Mouse (Mus musculus) megakaryocyte, adult 5-6 weeks (primary cell): ENCODE results near the gene Fam129a. TPM values are rescaled to one million over a fixed set of nuclear protein-coding genes. Genes with fewer than 3 reads are reported as not detected.
A peak's percentile ranks its signal among the peaks of the same experiment; 100 is the strongest.
"Not testable (repeated sequence)": the region's sequence is repeated elsewhere in the genome, so short reads cannot be mapped to it uniquely, and the experiment has no call there.

Experiments used
- ATAC-seq: 2 replicates; pipeline ENCODE4 v1.8.0; 2016; ENCODE audit warnings: mild to moderate bottlenecking, inconsistent platforms; ENCODE audit not compliant: poor library complexity, severe bottlenecking
- total RNA-seq, 2 experiments: library from RNA; stranded (forward) in 1 of 2; stranded (reverse) in 1 of 2; fragments of 153-499, 151-499 nt in 1 of 2; fragments of 221-1000, 200-1000 nt in 1 of 2; gene quantifications; 2 replicates each; pipeline versions ENCODE4 v1.2.3 to v1.2.4; 2015 to 2017

Fam129a gene
- total RNA-seq, 2 experiments from 2014 or later, result 69.2 to 157 TPM

DNA sequence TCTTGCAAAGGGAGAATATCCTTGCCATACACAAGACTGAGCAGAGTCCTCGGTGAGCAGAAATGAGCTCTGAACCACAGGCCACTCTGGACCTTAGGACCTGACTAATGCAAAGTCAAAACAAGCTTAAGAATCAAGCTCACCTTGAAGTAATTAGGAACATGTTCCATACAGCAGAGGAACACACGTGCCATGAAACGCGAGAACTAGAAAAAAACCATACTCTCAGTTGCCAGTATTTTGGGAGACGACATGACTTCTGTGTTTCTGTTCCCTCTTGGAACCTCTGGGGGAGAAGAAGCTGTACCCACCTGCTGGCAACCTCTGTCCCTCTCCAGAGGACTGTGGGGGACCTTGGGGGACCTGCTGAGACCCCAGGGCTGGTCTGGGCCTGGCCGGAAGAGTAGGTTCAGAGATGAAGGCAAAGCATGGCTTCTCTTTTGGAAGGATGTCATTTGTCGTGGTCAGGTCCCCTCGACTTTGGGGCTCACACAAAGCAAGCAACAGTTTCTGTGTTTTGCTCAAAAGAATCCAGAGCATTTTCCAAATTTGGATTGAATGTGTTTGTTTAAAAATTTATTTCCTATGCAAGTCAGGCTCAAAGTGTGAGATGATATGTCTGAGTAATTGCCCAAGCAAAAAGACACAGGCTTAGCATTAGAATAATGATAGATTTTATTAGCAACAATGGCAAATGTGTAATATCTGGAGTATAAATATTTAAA is 12.6 kb downstream of the Fam129a start:
- no peak for ATAC-seq

DNA sequence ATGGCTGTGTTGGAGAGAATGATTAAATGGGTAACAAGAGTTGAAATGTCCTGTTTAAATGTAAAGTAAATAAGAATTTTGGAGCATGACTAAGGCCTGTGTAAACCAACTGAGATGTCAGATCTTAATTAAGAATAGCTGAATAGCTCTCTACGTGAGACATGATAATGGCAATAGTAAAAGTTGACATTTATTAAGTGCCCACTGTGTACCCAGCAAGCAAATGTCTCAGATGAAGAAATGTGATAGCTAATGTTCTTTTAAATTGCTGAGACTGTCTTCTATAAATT is 13.1 kb downstream of the Fam129a start:
- ATAC-seq, result no peak

DNA sequence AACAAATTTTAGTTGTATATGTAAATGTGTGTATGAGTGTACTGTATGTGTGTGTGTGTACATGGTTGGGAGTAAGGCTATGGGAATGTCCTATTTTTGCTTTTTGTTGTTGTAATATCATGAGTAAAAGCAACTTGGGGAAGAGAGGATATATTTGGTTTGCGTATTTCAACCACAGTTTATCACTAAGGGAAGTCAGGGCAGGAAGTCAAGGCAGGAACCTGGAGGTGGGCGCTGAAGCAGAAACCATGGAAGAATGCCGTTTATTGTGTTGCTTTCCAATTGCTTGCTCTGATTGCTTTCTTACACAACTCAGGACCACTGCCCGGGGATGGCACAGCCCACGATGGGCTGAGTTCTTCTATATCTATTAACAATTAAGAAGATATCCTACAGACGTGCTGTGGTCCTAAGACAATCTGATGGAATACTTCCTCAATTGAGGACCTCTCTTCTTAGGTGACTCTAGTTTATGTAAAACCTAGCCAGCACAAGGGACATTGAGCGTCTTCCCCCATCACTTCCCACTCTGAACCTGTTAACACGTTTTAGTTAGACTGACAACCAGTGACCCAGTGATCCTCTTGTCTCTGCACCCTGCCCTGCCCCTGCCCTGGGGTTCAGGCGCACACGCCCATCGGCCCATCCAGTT is 13.7 kb downstream of the Fam129a start:
- ATAC-seq, result peak; percentile 61

DNA sequence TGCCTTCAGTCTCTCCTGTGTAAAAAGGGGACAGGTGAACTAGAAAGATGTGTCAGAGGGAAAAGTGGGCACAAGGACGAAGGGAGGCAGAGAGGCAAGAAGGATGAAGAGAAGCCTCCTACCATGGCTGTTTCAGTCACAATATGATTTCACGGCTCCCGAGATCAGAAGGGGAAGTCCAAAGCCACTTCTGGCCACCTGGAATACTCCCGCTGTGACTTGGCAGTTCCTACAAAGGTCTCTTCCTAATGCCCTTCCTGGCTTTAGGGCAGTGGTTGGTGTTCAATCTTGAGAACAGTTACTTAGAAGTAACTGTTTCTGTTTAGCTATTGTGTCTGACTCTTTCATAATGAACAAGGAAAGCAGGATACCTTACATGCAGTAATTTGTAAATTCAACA is 14.7 kb downstream of the Fam129a start:
- ATAC-seq, result peak; percentile 53

DNA sequence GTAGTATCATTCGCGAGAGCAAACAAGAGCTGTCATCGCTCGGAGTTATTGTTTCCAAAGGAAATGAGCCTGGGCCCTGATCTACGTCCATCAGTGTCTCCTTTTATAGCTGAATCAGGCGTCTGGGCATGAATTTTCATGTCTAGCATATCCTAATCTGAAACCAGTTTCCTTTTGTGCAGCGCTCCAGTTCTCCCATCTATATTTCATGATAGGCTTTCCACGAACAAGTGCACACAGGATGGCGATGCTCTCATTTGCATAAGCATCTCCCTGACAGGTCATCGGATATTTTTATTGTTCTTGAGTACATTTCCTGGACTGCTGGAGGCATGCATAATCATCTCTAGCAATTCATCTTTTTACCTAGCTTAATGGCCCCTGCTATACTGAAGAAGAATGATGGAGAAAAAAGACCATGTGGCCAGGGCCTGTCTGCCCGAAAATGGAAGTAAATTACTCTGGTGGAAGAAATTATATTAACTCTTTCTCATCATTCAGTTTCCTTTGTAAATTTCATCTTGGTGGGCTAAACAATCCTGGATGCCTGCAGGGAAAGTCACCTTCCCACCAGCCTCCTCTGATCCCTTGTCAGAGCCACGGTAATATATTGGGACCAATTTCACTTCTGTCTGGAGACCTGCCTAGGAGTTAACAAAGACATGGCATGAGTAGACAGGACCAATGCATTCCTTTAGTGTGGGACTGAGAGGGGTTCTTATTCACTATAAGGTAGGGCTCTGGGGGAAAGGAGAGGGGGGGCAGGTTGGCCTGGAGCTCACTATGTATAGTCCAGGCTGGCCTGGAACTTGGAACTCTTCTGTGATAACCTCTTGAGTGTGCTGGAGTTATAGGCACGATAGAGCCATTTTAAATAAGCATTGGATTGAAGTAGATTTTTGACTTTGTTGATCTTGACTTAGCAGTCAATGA is 21.4 kb downstream of the Fam129a start:
- ATAC-seq, result no peak

DNA sequence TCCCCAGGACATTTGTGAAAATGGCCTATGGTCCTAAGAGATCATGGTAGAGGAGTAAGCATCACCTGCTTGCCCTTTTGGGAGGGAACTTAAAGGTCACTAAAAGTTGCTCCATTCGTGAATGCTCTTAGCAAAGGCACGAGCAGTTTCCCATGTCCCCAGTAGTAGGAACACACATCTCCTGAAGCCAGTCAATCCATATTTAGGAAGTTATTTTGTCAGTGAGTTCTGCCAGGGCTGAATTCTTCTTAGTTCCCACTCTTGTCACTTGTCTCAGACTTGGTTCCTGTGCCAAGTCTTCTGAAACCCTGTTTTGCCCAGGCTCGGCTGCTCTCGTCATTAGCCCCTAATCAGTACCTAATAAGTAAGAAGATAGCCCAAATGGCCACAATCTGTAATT is 23.9 kb downstream of the Fam129a start:
- ATAC-seq, result no peak

DNA sequence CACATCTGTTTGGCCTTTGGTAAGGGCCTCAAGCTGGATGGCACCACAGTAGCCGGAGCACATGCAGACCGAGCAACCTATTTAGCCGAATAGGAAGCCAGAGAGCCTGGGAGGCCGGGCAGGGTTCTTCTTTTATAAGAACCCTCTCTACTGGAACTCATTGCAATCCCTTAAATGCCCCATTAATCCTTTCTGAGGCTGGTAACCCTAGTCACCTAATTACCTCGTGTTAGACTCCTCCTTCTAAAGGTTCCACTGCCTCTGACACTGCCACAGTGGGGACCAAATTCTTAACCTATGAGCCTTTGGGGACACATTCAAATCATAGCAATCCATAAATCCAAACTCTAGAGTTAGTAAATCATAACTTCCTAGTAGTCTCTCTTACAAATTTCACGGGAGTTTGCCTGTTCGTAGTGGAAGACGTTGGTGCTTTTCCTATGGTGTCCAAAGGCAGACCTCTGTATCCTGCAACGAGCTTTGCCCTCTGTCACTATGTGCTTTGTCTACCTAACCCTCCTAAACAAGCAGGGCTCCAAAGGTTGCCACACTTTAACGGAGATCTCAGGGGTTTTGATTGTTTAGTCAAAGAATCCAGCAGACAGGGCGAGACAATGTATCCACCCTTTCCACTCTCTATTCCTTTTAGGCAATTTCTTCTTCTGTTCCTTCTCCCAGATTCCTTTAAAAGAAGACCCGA is 24.8 kb downstream of the Fam129a start:
- no peak for ATAC-seq

DNA sequence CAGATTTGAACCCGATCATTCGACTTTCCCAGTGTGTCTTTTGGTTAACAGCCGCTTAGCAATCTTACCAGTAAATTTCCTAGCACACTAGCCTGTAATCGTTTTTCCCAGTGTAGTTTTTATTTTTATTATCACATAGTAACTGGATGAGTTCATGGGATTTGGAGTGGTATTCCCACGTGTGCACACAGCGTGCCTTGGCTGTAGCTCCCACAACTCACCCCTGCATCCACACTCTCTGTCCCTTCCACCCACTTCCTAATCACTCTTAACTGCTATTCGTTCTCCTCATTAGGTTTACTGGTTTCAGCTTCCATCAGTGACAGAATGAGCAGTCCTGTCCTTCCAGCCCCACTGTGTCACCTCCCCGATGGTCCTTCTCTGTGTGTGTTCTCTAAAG is 25.6 kb downstream of the Fam129a start:
- no peak for ATAC-seq

DNA sequence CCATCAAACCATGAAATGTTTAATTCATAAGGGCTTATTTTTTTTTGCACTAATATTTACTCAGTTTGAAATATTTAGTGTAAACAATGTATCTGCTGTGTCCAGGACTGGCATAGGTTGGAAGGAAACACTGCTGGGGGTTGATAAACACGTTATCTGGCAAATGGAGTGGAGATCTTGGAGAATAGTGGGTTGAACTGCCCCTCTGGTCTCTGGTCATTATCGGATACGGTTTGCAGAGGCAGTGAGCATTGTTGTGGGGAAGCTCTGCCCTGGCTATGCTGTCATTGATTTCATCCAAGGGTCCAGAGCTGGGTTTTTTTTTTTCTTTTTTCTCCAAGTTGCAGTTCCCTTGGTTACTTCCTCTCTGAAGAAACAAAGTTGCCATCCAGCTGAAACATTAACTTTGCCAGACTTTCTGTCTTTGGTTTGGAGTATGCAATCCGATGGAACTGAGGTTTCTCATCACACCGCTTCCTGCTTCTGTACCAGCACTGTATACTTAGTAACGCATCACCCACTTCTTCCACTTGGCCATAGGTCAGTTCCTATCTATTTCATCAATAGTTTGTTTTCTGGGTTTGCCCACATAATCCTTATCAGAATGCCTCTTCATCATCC is 26.8 kb downstream of the Fam129a start:
- ATAC-seq, result peak; percentile 85

DNA sequence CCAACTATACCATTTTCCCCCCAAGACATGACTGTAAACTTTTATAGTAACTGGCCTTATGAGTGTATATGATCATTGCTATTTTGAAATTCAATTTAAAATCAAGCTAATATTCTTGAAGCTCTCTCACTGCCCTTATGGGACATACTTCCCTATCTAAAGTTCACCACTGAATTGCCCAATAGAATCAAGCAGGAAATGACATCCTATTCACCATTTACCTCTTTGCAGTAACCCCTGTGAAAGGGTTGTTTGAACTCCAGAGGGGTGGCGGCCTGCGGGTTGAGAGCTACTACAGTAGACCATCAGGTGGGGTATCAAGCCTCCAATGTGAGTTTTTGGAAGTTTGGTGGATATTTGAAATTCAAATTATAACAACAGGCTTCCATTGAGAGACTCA is 27.9 kb downstream of the Fam129a start:
- peak; percentile 79 for ATAC-seq

DNA sequence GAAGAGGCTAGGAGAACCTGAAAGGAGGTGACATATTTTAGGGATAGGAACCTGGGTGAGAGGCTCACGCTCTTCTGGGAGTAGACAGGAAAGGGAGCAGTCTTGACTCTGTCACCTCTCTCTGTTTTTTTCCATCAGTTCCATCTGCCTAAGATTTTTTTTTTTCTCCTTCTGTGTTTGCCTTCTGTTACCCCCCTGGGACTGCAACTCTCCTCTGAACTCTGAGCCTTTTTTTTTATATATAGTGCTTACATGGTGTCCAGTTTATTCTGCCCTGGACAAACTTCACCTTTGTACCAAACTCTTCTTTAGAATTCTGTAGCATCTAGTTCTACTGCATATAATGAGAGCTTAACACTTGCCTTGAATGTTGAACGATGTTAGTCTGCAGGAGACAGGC is 33.3 kb downstream of the Fam129a start:
- ATAC-seq, result no peak

DNA sequence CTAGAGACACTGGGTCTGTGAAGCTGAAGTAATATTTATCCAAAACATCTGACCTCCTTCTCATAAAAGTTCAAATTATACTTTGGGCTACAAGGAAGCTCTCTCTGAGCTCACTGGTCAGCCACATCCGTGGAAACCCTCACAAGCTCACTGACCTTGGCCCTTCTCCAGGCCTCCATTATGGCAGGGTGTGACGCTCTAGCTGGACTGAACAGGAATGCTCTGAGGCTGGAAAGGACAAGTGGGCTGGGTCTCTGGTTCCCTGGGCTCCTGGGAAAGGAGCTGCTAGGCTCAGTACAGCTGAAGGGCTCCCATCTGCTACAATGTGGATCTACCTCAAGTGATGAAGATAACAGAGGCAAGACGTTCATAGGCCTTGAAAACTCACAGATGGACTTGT is 37.0 kb downstream of the Fam129a start:
- ATAC-seq, result not testable (repeated sequence)

DNA sequence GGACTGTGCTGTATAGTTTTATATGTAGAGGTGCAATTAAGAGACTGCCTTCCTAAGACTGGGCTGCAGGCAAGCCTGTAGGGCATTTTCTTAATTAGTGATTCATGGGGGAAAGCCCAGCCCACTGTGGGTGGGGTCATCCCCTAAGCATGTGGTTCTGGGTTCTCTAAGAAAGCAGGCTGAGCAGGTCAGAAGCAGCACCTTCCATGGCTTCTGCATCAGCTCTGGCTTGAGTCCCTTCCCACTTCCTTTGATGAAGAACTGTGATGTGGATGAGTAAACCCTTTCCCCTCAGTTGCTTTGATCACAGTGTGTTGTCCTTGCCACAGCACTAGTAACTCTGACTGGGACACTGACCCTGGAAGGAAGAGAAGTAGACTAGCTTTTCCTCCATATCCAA is 39.6 kb downstream of the Fam129a start:
- no peak for ATAC-seq

DNA sequence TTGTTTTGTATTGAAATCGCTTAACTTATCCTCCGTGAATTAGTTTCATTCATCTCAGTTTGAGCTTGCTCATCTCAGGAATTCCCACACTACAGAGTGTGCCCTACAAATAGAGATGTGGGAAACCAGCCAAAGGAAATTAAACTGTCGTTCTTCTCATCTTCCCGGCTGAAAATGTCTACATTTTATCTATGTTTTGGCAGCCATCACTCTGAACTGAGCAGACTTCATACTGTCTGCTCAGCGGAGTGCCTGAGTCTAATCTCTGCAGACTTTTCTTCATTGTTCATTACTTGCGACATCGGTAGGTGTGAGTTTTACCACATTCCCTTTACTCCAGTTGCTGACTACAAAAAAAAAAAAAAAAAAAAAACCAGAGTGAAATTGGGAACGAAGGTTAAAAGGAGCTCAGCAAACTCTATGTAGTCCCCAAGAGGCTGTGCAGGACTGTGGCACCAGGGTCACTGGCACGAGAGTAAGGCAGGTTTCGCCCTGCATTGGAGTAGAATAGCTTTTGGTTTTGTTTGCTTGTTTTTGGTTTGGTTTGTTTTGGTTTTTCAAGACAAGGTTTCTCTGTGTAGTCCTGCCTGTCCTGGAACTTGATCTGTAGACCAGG is 43.4 kb downstream of the Fam129a start:
- no peak for ATAC-seq

DNA sequence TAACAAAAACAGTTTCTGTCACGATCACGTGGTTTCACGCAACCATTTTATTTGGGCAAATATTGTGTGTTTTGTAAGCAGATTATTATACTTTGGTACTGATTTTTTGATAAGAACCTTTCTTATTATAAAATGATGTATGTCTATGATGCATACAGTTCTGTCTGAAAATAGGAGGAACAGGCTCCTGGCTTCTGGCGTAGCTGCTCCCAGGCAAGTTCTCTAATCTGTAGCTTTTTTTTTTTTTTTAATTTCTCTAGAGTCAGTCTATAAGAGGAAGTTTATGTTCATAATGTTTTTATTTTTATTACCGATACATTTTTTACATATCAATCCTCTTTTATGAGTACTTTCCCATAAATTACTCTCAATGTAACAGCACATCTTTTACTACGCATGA is 44.6 kb downstream of the Fam129a start:
- ATAC-seq, result 0 out of 2 replicates have a peak, but pooled peaks have one; percentile 20

DNA sequence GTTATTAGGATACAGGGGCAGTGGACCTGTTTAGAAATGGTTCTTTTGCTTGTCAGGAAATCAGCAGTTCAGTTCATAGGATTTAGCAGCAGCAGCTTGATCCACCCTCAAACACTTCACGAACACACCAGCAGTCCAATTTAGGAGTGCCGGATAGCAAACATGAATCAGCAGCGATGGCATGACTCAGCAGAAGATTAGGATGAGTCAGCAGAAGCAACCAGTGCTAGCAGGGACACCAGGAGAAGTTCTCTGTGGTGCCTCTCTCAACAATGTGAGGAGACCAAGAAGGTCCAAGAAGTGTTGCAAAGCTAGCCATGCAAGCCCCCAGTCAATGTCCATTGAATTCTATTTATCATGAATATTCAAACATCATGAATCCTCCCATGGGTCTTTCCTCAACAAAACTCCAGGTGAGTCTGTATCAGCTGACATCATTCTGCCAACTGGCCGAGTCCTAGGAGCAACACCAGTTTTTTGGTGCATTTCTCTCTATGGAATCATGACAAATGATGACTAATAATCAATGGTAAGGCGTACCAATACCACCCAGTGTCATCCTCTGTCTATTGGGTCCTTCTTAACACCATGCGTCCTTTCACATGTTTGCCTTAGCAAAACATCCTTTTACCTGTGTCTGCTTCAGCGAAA is 45.7 kb downstream of the Fam129a start:
- ATAC-seq, result no peak

DNA sequence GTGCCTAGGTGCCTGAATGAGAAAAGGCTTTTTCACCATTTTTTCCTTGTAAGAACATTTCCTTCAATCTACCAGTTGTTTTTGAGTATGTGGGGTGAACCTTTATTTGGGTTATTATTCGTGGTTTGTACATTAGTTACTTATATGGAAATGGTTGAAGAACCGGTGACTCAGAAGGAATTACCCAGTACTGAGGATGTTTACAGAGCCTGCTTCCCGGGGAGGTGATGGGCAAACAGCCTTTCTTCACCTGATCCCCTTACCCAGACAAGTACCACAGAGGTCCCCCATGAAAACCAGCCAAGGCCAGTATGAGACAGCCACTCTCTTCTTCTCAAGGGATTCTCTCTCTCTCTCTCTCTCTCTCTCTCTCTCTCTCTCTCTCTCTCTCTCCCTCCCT is 47.3 kb downstream of the Fam129a start:
- no peak for ATAC-seq

DNA sequence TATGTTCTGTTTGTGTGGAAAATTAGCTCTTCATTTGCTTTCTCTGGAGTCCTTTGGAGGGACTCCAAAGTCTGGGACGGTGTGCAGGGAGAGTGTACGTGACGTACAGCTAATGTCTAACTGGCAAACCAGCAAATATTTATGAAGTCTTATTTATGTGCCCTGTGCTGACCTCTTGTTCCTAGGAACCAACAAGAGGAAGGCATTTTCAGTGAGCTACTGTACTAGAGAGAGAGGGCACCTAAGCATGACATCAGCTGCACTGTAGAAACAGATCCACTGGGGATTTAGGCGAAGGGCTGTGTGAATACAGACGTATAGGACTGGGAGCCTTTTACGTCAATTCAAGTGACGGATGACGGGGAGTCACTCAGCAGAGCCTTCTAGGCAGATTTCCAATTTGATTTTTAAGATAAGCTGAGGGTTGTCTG is 48.3 kb downstream of the Fam129a start:
- no peak for ATAC-seq

DNA sequence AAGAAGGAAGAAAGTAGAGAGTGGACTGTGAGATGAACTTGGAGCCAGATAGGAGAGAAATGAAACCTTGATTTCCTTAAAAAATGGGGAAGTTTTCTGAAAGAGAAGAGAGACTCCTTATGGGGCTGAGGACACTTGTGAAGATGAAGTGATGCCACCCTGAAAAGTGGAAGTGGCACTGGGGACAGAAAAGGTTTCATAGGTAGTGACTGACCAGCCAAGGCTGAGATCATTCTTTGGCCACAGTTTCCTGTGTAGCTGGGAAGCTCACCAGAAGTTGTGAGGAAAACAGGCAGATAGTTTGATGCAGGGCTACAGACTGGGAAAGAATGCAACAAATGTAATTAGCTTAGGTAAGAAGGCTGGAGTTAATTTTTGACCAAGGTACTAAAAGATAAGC is 49.7 kb downstream of the Fam129a start:
- peak; percentile 81 for ATAC-seq
